Mouse (Mus musculus) lung, adult 2 months (tissue): ENCODE measurements around the gene Pld3. TPM values are rescaled to one million over a fixed set of nuclear protein-coding genes. Genes with fewer than 3 reads are reported as not detected.
A peak's percentile ranks its signal among the peaks of the same experiment; 100 is the strongest.
"Not testable (repeated sequence)": the region's sequence is repeated elsewhere in the genome, so short reads cannot be mapped to it uniquely, and the experiment has no call there.

Experiments
- DNase-seq: peaks from one replicate; pipeline ENCODE4 v3.0.0; 2022
- H3K4me1 ChIP-seq: fragments of 200-500 bp; 2 replicates; pipeline ENCODE4 v1.6.1; 2011; ENCODE audit warnings: low read length; ENCODE audit not compliant: control insufficient read depth, insufficient read depth
- H3K4me3 ChIP-seq: fragments of 200-500 bp; replicated peaks from 2 replicates; pipeline ENCODE3; 2011; ENCODE audit warnings: low read depth, mild to moderate bottlenecking, control low read depth, low read length; ENCODE audit errors: extremely low read depth
- CTCF ChIP-seq: fragments of 200-500 bp; IDR thresholded peaks from 2 replicates; pipeline ENCODE4 v1.5.1; 2011; ENCODE audit warnings: mild to moderate bottlenecking, low read length, control low read depth; ENCODE audit not compliant: insufficient read depth
- POLR2A ChIP-seq: fragments of 200-500 bp; IDR thresholded peaks from 2 replicates; pipeline ENCODE4 v1.6.1; 2011; ENCODE audit warnings: low read depth, mild to moderate bottlenecking, control low read depth, low read length, borderline replicate concordance; ENCODE audit errors: extremely low read depth
- WGBS: fragments of 180-500 bp; shearing (Covaris S2); methylation state at CpG from one replicate; pipeline ENCODE4 v1.1.7; 2018; 5-methylcytosine and 5-hydroxymethylcytosine counted together
- polyA plus RNA-seq: library from polyadenylated mRNA; depleted of rRNA; stranded (reverse); fragments of >200 nt; gene quantifications from 2 replicates; pipeline ENCODE4 v1.2.3, GENCODE M21; 2012

Gene Pld3
- polyA plus RNA-seq, 1 experiment = 180 TPM

GRCm38 (mm10) chr7:27508648-27509005 is 44.4 kb downstream of the Pld3 start:
- Histone ChIP-seq H3K4me3 (no peak overlapping the region), H3K4me1 (no peaks in the 10 kb centered on the region)
- TF ChIP-seq CTCF = peak; percentile 80
- no peak for TF ChIP-seq POLR2A
- WGBS = 18% methylated on average over 6 of the region's 6 CpGs
- DNase-seq = peak; percentile 51

GRCm38 (mm10) chr7:27507711-27508647 is 45.0 kb downstream of the Pld3 start:
- TF ChIP-seq CTCF (no peak), POLR2A (peak; percentile 95)
- peak; percentile 99 for DNase-seq
- H3K4me3 ChIP-seq = peak overlapping the region; percentile 89
- no peaks in the 10 kb centered on the region for H3K4me1 ChIP-seq
- WGBS = 2% methylated on average over 54 of the region's 54 CpGs

- H3K4me3 ChIP-seq = no peak overlapping the region
- WGBS = 25% methylated on average over 9 of the region's 9 CpGs
Measured at GRCm38 (mm10) chr7:27506765-27507370, 46.1 kb downstream of the Pld3 start.

GRCm38 (mm10) chr7:27501620-27502019 is 51.4 kb downstream of the Pld3 start:
- no peak for DNase-seq
- Histone ChIP-seq H3K4me3 (peak overlapping the region; percentile 34), H3K4me1 (peaks cover 3% of the 10 kb centered on the region; the same call in 1 of the 2 replicates)
- WGBS = 34% methylated on average over 4 of the region's 4 CpGs
- no peak for TF ChIP-seq CTCF
- TF ChIP-seq POLR2A = no peak

More at GRCm38 (mm10) chr7:27506765-27507370, 46.1 kb downstream of the Pld3 start:
- no peaks in the 10 kb centered on the region for H3K4me1 ChIP-seq
- DNase-seq = no peak
- TF ChIP-seq CTCF (no peak), POLR2A (no peak)

GRCm38 (mm10) chr7:27499036-27499435 is 54.0 kb downstream of the Pld3 start, which contains the start of gene Prx:
Prx (plus strand) TSS chr7:27499324.
- Histone ChIP-seq H3K4me3 (peak within 1 kb of the TSS; percentile 72), H3K4me1 (peaks cover 3% of the 10 kb centered on the region; the same call in 1 of the 2 replicates)
- WGBS = 22% methylated on average over 3 of the region's 3 CpGs
- no peak for DNase-seq
- peak; percentile 77 for TF ChIP-seq POLR2A
- TF ChIP-seq CTCF = no peak

- not testable (repeated sequence) for DNase-seq, H3K4me3 ChIP-seq
- H3K4me1 ChIP-seq = peaks cover 11% of the 10 kb centered on the region
- WGBS = 92% methylated on average over 8 of the region's 9 CpGs
Measured at GRCm38 (mm10) chr7:27494659-27495367, 58.2 kb downstream of the Pld3 start.

- H3K4me1 ChIP-seq = peaks cover 18% of the 10 kb centered on the region
- DNase-seq = no peak
- WGBS = 46% methylated on average over 5 of the region's 5 CpGs
- TF ChIP-seq CTCF = no peak
- no peak for TF ChIP-seq POLR2A
- H3K4me3 ChIP-seq = no peak overlapping the region
Measured at GRCm38 (mm10) chr7:27493450-27493849, 59.6 kb downstream of the Pld3 start.

GRCm38 (mm10) chr7:27493022-27493421 is 60.0 kb downstream of the Pld3 start:
- DNase-seq = no peak
- TF ChIP-seq CTCF = no peak
- no peak for TF ChIP-seq POLR2A
- no peak overlapping the region for H3K4me3 ChIP-seq
- H3K4me1 ChIP-seq = peaks cover 21% of the 10 kb centered on the region
- 25% methylated on average over 3 of the region's 3 CpGs for WGBS

GRCm38 (mm10) chr7:27491856-27492255 is 61.2 kb downstream of the Pld3 start:
- peak; percentile 46 for DNase-seq
- Histone ChIP-seq H3K4me1 (peaks cover 21% of the 10 kb centered on the region), H3K4me3 (no peak overlapping the region)
- TF ChIP-seq POLR2A = no peak
- TF ChIP-seq CTCF = no peak
- WGBS = 49% methylated on average over 7 of the region's 7 CpGs
